Mouse (Mus musculus) adrenal gland, postnatal 4 days (tissue): ENCODE measurements around the gene Dusp2. TPM values are rescaled to one million over a fixed set of nuclear protein-coding genes. Genes with fewer than 3 reads are reported as not detected.

Source experiments
- total RNA-seq, 2 experiments: library from RNA; stranded (reverse); gene quantifications; 2 replicates each; pipeline ENCODE4 v1.2.3; 2021

Gene Dusp2
- total RNA-seq, 2 experiments from 2014 or later, result 2.5 to 2.7 TPM

Other genes starting within 250 kb of the Dusp2 start
- 10 to 100 TPM; 28.0 to 35.4 TPM for gene Ncaph, start 202.2 kb upstream of the Dusp2 start, total RNA-seq
- 10 to 100 TPM; 11.5 to 13.1 TPM for gene Itpripl1, start 192.7 kb upstream of the Dusp2 start, total RNA-seq
- 1 to 10 TPM; 1.9 to 3.2 TPM for gene 1810024B03Rik, start 127.9 kb upstream of the Dusp2 start, total RNA-seq
- 10 to 100 TPM; 86.1 to 96.0 TPM for gene Snrnp200, start 127.8 kb upstream of the Dusp2 start, total RNA-seq
- gene Ciao1, start 88.3 kb upstream of the Dusp2 start, total RNA-seq, result 10 to 100 TPM; 96.7 to 98.6 TPM
- 10 to 100 TPM; 69.4 to 70.0 TPM for gene Tmem127, start 88.3 kb upstream of the Dusp2 start, total RNA-seq
- gene Stard7, start 65.9 kb upstream of the Dusp2 start, total RNA-seq, result 100 to 1,000 TPM; 145 to 149 TPM
- gene Astl, start 2.5 kb downstream of the Dusp2 start, total RNA-seq, result not detected
- 1 to 10 TPM; 2.3 to 5.0 TPM for gene Adra2b, start 27.0 kb downstream of the Dusp2 start, total RNA-seq
- gene Gpat2, start 89.0 kb downstream of the Dusp2 start, total RNA-seq, result under 1 TPM; 0.59 to 0.62 TPM
- gene Fahd2a, start 108.4 kb downstream of the Dusp2 start, total RNA-seq, result 10 to 100 TPM; 42.8 to 47.2 TPM
- gene Kcnip3, start 185.9 kb downstream of the Dusp2 start, total RNA-seq, result 1 to 10 TPM; 5.1 to 5.4 TPM
- under 1 TPM; 0.34 to 0.81 TPM for gene Prom2, start 205.3 kb downstream of the Dusp2 start, total RNA-seq